Mouse (Mus musculus): ENCODE measurements around the gene Adgrg6.

GRCm38 (mm10) chr10:14476393-14476792, 69.1 kb downstream of the Adgrg6 start:
- TF ChIP-seq CTCF (IDR thresholded peaks at IDR 0.05; ENCODE audit: low read depth) (no peak), EP300 (IDR thresholded peaks at IDR 0.05; ENCODE audit: low read depth) (no peak)

Data from liver, embryonic 14.5 days (tissue).